Mouse (Mus musculus): Measurements from ENCODE around the gene Plppr3.

Gene Plppr3

DNA sequence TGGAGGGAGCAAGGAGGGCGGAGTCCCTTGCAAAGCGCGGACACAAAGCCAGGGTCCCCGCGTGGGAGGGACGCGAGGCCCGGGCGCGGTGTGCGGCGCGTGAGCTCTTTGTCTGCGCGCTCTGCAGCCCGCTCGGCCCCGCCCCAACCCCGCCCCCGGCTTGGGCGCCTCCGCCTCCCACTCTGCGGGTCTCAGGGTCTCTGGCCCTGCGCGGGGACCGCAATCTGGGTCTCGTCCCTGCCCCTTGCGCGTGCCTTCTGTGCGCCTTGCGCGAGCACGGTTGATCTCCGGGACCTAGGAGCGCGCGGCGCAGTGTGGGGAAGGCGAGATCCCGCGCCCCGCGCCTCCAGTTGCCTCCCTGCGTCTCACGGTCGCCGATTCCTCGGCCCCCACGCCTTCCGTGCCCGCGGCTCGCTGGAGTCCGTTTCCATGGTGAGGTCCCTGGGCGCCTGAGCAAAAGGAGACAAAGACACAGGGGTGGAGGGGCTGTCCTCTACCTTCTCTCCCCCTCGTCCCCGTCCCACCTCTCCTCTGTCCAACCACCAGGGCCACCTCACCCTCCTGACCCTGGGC lies at the start of gene Plppr3, which contains the start of gene Prtn3:
Gene Plppr3 (minus strand): TSS at position 345 of the 573 bp plus-strand sequence.
Gene Prtn3 (plus strand): TSS at position 187 of the 573 bp plus-strand sequence.
- in situ Hi-C loops (cut with MseI, MboI) = no loop called here

DNA sequence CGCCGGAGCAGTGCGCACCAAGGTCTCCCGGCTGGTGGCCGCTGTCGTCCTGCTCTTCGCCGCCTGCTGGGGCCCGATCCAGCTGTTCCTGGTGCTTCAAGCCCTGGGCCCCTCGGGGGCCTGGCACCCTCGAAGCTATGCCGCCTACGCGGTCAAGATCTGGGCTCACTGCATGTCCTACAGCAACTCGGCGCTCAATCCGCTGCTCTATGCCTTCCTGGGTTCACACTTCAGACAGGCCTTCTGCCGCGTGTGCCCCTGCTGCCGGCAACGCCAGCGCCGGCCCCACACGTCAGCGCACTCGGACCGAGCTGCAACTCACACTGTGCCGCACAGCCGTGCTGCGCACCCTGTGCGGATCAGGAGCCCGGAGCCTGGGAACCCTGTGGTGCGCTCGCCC lies 47.1 kb upstream of the Plppr3 start:
- in situ Hi-C loops (cut with MseI, MboI) = loop anchor here in 1 of 2 experiments (5.0 kb wide), 1 partner anchor 34 kb away; the partner anchor contains the start of gene Elane

DNA sequence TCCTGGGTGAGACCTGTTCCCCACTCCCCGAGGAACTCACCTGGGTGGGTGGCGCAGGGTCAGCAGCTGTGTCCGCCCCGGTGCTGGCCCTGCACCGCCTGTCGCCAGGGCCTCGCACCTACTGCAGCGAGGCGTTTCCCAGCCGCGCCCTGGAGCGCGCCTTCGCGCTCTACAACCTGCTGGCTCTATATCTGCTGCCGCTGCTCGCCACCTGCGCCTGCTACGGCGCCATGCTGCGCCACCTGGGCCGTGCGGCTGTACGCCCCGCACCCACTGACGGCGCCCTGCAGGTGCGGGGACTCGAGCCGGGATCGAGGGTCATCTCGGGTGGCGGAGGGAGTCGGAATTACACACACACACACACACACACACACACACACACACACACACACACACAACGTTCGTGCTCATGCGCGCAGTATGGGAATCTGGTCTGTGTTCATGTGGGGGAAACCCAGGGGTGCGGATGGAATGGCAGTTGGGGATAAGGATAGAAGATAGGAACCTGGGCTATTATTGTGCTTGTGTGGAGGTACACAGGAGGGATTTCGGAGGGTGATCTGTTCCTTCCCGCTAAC lies 46.6 kb upstream of the Plppr3 start, which contains the start of gene R3hdm4:
Gene R3hdm4 (minus strand): TSS at position 251 of the 578 bp plus-strand sequence.
- in situ Hi-C loops (cut with MseI, MboI) = loop anchor here in 1 of 2 experiments (5.0 kb wide), 1 partner anchor 34 kb away; the partner anchor contains the start of gene Elane

DNA sequence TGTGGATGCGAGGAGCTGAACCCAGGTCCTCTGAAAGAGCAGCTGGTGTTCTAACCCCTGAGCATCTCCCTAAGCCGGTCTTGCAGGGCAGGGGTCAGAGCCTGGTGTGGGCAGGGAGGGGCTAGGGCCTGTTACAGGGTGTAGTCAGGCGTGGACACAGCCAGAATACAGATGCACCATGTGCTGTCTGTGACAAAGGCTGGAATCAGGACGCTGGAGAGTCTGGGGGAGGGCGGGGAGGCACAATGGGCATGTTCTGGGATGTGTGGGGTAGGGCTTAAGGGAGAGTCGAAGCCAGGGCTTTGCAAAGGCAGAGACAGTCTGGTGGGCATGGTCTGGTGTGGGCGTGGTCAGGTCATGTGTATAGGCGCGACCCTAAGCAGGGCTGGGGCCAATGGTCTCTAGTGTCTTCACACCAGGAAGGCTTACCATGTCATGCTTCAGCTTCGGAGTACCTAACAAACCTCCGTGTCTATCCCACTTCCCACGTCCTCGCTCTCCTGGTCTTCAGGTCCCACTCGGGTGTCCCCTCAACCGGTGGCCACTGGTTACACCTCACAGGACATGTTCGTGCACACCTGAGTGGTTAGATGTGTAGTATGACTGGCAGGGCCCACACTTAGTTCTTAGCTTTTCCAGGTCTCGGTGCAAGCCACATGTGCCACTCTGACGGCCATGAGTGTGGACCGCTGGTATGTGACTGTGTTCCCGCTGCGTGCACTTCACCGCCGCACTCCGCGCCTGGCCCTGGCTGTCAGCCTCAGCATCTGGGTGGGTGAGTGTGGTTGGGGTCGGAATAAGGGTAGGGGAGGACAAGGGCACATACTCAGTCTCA lies 45.8 kb upstream of the Plppr3 start:
- in situ Hi-C loops (cut with MseI, MboI) = loop anchor here in 1 of 2 experiments (5.0 kb wide), 1 partner anchor 33 kb away; the partner anchor contains the start of gene Elane

DNA sequence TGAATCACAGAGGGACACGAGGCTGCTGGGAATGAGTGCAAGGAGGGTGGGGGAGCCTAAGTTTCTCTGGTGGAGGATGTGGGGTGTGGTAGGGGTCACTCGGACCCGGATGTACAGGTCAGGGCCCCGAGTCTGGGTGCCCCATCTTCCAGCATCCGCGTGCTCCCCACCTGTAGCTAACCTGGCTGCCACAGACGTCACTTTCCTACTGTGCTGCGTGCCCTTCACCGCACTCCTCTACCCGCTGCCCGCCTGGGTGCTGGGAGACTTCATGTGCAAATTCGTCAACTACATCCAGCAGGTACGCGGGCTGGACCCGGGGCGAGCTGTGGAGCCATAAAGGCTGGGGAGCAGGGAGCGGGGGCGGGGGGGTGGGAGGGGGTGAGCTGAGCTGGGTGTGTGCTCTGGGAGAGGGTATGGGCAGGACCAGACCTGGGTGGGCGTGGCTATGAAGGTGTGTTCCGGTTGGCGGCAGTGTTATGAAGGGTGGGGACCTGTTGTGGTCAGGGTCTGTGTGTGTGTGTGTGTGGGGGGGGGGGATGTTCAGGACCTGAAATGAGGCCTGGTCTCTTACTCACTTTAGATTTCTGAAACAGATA lies 44.9 kb upstream of the Plppr3 start:
- in situ Hi-C loops (cut with MseI, MboI) = no loop called here

DNA sequence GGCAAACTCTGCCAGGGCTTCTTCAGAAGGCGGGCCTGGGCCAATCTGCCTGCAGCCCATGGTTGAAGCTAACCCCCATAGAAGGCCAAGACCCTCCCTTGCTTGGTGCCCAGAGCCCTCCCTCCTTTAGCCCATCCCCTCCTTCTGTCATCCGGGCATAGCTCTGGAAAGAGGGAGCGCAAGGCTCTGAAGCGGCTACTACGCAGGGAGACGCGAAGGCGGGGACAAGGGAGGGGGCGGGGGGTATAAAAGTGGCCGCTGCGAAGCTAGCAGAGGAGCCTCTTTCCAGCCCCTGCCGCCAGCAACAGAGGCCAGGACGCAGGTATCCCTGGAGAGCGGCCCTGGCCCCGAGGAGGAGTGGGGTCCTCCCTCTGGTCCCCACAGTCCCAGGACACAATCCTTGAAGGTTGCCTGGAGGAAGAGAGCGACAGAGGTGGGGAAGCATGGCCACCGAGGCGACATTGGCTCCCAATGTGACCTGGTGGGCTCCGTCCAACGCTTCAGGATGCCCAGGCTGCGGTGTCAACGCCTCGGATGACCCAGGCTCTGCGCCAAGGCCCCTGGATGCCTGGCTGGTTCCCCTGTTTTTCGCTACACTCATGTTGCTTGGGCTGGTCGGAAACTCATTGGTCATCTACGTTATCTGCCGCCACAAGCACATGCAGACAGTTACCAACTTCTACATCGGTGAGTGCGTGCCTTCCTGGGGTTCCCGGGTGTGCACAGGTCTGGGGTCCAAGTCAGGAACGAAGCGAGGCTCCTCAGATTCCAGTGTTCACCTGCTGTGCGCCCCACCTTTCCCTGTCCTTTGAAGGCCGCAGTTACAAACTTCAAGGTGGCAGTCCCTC lies 44.0 kb upstream of the Plppr3 start:
- in situ Hi-C loops (cut with MseI, MboI) = no loop called here

DNA sequence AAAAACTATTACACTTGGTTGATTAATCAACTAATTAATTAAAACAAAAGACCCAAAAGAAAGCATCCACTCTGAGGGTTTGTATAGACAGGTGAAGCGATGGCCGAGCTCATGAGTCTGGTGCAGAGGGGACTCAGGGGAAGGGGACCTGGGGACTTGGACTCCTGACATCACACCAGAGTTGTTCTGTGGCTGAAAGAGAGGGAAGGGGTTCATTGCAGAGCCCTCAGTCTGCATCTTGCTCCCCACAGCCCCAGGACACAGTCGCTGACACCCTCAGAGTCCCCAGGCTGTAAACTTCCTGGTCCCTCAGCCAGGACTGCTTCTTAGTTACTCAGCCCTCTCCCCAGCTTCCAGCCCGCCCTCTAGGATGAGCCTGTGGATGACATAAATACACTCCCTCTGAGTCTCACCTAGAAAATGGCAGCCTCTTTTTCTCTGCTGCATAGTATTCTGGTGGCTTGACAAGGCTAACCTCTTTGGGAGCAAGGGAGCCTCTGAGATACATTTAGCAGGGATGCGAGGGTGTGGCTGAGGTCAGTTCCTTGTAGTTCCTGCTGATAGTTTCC lies 43.2 kb upstream of the Plppr3 start:
- in situ Hi-C loops (cut with MseI, MboI) = no loop called here

DNA sequence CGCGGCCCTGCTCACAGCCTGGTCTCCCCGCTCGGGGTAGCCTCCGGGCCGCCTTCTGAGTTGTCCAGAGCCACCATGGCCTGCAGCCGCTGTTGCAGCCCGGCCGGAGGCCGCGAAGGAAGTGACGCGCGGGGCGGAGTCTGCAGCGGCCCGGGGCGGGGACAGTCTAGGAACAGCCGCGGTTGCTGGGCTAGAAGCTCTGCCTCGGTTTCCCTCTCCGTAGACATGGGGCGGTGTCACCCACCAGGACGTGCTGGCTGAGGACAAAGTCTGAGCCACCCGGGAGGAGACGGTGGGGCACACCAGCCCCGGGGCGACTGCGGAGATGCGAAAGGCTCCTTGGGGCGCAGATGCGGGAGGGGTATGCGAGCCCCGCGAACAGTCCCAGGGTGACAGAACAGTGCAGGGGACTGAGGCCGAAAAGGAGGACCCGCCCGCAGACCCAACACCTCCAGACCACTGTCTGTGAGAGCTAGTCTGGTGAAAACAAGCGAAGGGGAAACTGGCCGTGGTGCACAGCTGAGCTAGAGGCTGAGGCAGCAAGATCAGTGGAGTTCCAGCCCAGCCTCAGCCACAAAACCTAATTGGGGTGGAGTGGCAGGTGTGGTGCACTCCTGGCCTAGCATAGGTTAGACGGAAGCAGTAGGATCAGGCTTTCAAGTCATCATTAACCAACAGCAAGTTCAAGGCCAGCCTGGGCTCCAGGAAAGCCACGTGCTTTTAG lies 42.5 kb upstream of the Plppr3 start, which contains the start of gene Kiss1r:
Gene Kiss1r (plus strand): TSS at position 164 of the 724 bp plus-strand sequence.
- in situ Hi-C loops (cut with MseI, MboI) = no loop called here

DNA sequence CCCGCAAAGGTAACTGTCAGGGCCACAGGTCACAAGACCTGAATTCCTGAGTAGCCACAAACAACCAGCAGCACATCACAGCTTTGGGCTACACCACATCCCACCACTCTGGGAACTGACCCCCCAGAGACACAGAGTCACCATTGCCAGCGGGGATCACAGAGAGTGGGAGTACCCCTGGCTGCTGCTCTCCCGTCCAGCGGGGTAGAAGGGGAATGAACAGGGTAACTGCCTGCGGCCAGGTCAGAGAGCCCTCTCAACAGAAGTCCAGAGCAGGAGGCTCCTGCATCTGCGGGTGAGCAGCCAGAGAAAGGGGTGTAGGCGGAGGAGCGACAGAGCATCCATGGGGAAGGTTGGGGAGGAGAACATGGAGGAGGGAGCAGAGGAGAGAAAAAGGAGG lies 41.6 kb upstream of the Plppr3 start:
- in situ Hi-C loops (cut with MseI, MboI) = no loop called here

DNA sequence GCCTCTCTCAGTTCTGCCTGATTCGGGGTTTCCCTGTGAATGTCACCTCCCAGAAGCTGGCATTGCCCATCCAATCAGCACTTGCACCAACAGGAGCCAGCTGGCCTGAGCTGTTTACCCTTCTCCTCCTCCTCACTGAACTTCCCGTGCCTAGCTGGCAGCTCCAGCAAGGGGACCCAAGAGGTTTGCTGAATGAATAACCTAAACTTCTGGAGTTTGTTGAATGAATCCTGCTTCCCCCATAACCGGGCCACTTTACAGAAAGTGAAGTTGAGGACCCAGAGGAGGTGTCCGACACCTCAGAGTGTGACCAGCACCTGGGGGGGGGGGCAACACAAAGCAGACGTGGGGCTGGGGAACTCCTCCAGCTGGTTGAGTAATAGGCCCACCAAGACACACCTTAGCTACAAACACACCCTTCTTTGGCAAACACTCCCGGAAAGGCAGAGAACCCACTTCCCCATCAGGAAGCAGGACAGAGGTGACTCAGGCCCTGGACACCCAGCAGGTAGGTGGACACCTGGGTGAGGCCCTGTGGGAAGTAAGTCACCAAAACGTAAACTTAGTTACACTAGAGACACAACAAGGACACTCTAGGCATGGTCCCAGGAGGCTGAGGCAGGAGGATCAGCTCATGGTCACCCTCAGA lies 40.6 kb upstream of the Plppr3 start:
- in situ Hi-C loops (cut with MseI, MboI) = no loop called here

DNA sequence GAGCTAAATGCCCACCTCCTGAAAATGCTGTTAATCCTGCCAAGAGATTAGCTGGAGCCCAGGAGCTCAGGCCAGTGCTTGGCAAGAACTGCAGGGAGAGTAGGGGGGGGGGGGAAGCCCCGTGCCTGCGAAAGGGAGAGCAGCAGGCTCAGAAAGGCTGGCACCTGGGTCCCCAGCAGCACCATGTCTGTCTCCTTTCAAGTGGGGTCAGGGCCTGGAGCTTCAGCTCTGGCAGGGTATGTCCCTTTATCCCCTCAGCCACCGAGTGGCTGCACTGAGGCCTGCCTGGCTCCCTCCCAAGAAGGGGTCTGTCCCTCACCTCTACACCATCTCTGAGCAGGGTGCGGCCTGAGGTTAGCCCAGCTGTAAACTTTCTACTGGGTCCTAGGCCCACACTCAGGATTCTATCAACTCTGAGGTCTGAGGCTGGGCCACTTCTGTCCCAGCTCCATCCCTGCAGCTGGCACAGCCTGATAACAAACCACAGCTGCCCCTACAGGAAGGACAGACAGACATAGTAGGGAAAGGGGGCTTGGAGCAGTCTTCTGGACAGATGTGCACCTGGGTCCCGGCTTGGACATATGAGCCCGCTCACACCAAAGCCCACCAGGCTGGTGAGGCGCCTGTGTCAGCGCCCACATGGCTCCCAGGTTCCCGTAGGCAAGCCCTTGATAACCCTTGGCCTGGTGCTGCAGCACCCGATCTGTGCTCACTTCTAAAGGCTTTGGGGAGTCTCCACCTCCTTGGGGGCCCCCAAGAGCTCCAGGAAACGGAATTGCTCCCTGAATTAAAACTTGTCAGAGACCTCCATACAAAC lies 39.9 kb upstream of the Plppr3 start:
- in situ Hi-C loops (cut with MseI, MboI) = no loop called here

DNA sequence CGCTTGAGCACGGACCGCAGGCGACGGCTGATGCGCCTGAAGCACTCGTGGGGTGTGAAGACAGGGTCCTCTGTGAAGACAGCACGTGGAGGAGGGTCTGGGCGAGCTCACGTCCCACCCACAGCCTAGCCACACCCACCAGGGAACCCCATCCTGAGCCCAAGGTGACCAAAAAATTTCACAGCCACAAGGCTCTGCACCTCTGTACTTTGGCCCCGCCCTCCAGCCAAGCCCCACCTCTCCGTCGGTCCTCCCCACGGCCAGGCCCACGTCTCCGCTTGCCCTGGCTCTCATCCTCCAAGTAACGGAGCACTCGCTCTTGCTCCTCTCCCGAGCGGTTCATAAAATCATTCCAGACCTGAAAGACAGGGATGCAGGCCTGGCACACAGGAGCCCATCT lies 38.0 kb upstream of the Plppr3 start:
- in situ Hi-C loops (cut with MseI, MboI) = no loop called here

DNA sequence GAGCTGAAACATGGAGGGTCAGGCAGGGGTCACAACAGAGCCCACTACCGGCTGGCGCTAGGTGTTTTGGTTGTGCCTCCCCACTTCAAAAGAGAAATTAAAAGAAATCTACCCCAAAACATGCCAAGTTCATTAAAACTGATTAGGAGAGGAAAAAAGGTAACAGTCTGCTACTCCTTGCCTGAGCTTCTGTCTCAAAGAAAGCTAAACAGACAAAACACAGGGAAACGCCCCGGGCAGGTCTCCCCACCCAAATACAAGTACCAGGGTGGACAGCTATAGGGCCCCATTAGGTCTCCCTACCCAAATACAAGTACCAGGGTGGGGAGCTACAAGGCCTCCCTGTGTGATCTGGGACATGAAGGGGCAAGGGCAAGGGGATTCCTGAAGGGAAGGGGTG lies 36.1 kb upstream of the Plppr3 start, which contains the start of gene Gm26602:
Gene Gm26602 (plus strand): TSS at position 301 of the 400 bp plus-strand sequence.
- in situ Hi-C loops (cut with MseI, MboI) = no loop called here

DNA sequence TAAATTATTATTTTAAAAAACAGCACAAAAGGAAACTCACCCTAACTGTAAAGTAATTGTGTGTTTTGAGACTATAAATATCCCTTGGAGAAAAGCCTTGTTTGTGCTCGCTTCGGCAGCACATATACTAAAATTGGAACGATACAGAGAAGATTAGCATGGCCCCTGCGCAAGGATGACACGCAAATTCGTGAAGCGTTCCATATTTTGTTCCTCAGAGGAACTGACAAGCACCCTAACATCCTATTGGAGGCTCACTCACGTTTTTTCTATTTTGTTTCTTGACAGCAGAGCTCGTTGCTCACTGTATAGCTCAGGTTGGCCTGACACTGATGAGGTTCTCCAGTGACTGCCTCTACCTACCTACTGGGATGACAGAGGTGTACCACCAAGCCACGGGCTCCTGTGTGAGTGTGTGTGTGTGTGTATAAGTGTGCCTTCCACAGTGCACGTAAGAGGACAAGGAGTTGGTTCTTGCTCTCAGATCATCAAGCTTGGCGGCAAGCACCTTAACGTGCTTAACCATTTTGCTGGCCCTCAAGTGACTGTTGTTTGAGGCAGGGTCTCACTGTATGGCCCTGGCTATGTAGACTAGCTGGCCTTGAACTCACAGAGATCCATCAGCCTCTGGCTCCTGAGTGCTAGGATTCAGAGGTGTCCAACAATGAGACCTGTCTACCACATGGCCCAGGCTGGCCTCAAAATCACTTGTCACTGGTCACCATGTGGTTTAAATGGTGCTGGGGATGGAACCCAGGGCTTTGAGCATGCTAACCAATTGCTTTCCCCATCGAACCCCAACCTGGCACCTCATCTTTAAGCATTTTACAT lies 34.9 kb upstream of the Plppr3 start:
- in situ Hi-C loops (cut with MseI, MboI) = no loop called here

DNA sequence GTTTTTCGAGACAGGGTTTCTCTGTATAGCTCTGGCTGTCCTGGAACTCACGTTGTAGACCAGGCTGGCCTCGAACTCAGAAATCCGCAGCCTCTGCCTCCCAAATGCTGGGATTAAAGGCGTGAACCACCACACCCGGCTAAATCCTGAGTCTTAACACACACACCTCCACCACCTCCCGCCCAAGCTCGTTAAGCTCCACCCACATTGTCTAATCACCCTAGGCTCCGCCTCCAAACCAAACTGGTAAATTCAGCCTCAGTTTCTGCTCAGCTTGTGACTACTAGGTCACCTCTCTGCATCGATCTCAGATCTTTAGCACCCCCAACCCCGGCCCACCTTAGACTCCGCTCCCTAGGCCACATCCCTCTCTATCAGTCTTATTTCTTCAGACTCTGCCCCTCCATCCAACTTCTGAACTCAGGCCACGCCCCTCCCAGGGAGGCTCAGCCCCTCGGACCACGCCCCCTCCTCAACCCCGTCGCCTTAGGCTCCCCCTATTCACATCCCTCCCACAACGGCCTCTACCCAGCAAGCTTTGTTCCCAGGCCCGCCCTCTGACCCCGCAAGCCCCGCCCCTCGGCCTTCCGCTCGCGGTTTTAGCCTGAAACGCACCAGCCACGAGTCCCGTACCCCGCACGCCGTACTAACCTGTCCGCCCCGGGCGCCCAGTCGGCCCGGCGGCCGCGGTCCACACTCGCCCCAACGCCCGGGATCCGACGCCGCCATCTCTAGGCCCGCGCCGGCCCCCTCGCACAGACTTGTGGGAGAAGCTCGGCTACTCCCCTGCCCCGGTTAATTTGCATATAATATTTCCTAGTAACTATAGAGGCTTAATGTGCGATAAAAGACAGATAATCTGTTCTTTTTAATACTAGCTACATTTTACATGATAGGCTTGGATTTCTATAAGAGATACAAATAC lies 34.0 kb upstream of the Plppr3 start, which contains the start of gene Med16:
Gene Med16 (minus strand): TSS at position 757 of the 925 bp plus-strand sequence.
- in situ Hi-C loops (cut with MseI, MboI) = no loop called here

DNA sequence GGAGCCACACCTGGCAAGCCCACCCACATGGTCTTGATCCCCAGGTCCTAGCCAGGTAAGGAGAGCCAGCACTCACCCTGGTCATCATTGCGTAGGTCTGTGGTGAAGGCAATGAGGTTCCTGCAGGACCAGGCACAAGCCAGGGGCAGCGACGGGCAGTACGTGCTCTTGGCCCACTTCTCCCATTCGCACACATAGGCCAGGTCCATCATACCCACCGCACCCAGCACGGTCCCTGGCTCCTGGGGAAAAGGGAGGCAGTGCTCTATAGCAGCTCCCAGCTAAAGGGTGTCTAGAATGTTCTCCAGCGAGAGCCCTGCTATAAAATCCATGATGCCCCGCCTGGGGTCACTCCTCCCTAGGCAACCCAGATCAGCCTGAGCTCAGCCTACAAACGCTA lies 33.0 kb upstream of the Plppr3 start:
- in situ Hi-C loops (cut with MseI, MboI) = no loop called here

All from mouse trophoblast stem cell (cell line).